Mouse (Mus musculus): ENCODE results near the gene Mllt6.

The Mllt6 gene

DNA sequence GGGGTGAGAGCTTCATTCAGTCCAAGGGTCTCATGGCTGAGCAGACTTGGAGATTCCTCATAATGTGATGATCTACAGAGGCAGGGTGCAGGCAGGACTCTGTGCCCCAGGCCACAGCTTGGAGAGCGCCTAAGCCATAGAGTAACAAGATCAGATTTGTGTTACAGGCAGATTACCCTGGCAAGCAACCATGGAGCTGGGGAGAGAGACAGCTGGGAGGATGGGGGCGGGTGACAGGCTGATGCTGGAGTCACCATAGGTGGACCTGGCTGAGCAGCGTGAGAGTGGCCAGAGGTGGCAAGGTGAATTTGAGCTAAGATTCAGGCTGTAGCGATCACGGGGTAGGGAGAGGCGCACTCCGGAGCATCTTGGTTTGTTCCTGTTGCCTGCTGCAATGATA is 4.9 kb downstream of the Mllt6 start:
- DNase-seq (ENCODE audit: low read depth): no peak

- no peak for DNase-seq (ENCODE audit: low read depth)
These were observed 6.1 kb downstream of the Mllt6 start for GRCm38 (mm10) chr11:97669268-97669667.

- no peak for DNase-seq (ENCODE audit: low read depth)
These were observed 6.6 kb downstream of the Mllt6 start for GRCm38 (mm10) chr11:97669829-97670228.

DNA sequence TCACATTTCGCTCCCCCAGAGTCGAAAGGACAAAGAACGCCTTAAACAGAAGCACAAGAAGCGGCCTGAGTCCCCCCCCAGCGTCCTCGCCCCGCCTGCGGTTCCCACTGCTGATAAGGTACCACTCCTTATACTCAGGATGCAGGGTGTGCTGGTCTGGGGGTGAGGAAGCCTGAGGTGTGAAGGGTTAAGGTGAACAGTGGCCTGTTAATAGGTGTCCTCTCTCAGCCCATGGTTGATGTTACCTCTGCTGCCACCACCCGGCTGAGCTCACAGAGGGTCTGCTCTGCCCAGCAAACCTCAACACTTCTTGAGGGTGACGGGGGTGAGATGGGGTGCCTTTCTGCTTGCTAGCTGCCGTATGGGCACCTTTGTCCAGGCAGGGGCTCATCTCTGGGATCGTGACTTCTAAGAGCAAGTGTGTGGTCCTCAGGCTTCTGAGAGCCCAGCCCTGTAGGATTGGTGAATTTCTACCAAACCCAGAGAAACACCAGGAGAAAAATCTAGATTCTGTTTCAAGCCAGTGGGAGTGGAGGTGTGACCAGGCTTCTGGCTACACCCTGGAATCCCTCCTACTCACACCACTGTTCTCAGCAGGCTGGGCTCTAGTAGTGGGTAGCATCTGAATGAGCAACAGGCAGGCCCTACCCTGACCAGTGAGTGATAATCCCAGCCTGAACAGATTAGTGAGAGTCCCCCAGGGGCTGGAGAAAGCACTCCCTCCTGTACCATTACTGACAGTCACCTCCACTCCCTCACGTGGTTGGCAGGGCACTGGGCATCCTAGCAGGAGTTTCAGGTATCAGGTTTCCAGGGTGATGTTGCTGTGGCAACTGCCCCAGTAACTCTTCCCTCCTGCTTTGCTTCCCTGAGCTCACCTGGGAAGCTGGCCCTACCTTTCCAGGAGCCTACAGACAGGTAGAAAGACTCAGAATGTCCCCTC is 7.3 kb downstream of the Mllt6 start:
- no peak for DNase-seq (ENCODE audit: low read depth)

GRCm38 (mm10) chr11:97671177-97671527 is 7.9 kb downstream of the Mllt6 start:
- no peak for DNase-seq (ENCODE audit: low read depth)

- no peak for DNase-seq (ENCODE audit: low read depth)
These were observed 9.9 kb downstream of the Mllt6 start for GRCm38 (mm10) chr11:97673148-97673547.

- DNase-seq (ENCODE audit: low read depth): no peak
These were observed 13.0 kb downstream of the Mllt6 start for GRCm38 (mm10) chr11:97676050-97676754.

- no peak for DNase-seq (ENCODE audit: low read depth)
These were observed 14.2 kb downstream of the Mllt6 start for GRCm38 (mm10) chr11:97677381-97677780.

GRCm38 (mm10) chr11:97677842-97678241 is 14.6 kb downstream of the Mllt6 start:
- DNase-seq (ENCODE audit: low read depth): no peak

GRCm38 (mm10) chr11:97678301-97678700 is 15.1 kb downstream of the Mllt6 start:
- DNase-seq (ENCODE audit: low read depth): no peak

DNA sequence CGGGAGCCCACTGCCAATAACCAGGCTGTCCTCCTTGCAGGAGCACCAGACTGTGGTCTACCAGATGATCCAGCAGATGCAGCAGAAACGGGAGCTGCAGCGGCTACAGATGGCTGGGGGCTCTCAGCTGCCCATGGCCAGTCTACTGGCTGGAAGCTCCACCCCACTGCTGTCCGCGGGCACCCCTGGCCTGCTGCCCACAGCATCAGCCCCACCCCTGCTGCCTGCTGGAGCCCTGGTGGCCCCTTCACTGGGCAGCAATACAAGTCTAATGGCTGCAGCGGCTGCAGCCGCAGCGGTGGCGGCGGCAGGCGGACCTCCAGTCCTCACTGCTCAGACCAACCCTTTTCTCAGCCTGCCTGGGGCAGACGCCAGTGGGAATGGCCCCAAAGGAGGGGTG is 17.2 kb downstream of the Mllt6 start:
- DNase-seq (ENCODE audit: low read depth): no peak

- no peak for DNase-seq (ENCODE audit: low read depth)
These were observed 19.4 kb downstream of the Mllt6 start for GRCm38 (mm10) chr11:97682504-97683055.

DNA sequence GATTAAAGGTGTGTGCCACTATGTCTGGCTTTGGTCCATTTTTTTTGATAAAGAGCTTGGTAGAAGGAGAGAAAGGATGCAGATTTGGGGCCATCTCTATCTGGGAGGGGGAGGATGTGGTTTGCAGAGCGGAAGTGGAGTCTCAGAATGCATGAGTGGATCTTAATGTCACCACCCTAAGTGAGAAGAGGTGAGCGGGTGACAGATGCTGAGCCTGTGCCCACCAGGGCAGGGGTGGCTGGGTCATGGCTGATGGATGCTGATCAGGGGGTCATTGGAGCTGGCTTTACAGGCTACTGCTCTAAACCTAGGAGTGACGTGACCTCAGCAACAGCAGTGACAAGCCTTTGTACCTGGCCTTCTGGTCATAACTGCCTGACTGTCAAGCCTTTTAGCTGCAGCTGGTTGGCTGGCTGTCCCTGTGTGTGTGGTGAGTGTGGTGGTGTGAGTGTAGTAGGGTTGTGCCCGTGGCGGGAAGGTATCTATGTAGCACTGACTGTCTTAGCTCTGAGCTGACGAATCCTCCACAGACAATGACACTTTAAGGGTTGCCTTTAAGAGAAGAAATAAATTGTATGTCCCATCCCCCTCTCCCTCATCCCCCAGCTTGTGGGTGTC is 21.0 kb downstream of the Mllt6 start:
- DNase-seq (ENCODE audit: low read depth): no peak

DNA sequence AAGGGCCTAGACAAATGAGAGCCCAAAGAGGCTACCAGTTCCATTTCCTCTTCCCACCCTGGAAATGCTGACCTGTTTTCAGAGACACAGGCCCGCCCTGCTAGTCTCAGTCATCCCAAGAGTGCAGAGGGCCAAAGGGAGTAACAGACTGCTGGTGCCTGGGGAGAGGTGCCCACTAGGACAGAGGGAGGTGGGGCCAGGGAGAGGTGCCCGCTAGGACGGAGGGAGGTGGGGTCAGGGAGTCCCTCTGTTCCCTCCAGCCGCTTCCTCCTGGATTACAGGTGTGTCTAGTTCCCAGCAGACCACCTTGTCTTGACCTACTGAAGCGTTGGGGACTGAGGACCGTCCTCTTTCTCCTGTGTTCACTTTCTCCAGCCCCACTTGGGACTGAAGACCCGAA is 21.6 kb downstream of the Mllt6 start:
- DNase-seq (ENCODE audit: low read depth): no peak

DNA sequence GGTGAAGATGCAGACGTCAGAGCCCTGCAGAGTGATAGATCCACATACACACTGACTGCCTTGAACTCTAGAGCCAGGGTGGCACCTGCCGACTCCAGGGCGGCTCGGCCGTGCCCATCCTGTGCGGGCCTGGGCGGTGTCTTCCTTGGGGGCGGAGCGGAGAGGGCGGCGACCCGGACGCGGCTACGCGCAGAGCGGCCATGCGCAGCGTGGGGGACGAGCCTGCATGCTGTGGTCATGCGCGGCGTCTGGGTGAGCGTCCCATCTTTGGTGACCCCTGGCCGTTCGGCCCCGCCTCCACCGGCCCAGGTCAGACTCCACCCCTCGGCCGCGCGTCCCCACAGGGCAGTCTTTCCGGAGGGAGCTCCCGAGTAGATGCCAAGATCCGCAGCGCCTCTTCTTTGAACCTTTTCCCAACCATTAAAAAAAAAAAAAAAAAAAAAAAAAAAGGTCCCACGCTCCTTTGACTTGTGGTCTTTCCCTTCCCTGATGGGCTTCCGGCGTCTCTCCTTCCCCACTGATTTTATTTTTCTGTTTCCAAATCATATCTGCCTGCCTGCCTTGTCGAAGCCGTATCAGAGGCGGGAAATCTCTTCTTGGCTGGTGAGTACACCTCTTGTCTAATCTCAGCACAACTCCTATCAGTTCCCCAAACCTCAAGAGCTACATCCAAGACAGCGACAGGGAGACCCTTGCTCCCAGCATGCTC is 22.6 kb downstream of the Mllt6 start, which contains the start of gene Cisd3:
Gene Cisd3, plus strand, starts transcription at position 214 of the 709 bp plus-strand sequence.
- DNase-seq (ENCODE audit: low read depth): peak; percentile 49

GRCm38 (mm10) chr11:97686322-97686908 is 23.2 kb downstream of the Mllt6 start:
- no peak for DNase-seq (ENCODE audit: low read depth)

GRCm38 (mm10) chr11:97687061-97687460 is 23.8 kb downstream of the Mllt6 start:
- DNase-seq (ENCODE audit: low read depth): no peak

DNA sequence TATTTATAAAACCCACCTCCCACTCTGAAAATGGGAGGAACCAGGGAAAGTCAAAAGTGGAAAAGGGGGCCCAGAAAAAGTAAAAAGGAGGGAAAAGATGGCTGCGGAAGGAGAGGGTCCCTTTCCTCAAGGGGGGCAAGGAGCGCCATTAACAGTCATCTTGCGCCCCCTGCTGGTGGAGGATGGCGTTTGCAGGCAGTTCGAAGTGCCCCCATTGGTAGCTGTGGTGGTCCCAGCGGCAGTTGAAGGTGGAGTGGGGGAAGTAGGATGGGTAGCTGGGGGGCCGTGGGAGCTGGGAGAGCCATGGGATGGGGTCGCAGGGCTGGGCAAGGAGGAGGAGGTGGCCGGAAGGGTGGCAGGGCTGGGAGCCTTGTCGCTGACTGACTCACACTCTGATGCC is 26.6 kb downstream of the Mllt6 start:
- DNase-seq (ENCODE audit: low read depth): no peak

DNA sequence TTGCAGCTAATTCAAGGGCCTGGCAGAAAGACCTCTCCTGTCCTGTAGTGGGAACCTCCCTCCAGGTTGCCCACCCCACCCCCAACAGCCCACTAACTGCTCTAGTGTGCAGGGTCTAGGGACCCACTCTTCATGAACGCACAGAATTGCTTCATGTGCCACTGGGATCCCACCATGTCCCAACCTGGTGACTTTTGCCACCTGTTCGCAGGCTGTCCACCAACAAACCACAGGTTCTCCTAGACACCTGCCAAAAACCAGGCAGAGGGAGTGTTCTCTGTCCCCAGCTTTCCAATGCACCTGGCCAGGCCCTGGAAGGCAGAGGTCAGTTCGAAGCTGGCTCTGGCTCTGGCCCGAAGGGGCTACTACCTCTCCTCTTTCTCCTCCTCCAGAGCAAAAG is 31.2 kb downstream of the Mllt6 start:
- no peak for DNase-seq (ENCODE audit: low read depth)

GRCm38 (mm10) chr11:97694921-97695711 is 31.9 kb downstream of the Mllt6 start:
- DNase-seq (ENCODE audit: low read depth): peak; percentile 36

Measured in fibroblast of lung, adult 2 months (primary cell).